Mouse (Mus musculus): Measurements from ENCODE around the gene Mat2b.

Mat2b gene

DNA sequence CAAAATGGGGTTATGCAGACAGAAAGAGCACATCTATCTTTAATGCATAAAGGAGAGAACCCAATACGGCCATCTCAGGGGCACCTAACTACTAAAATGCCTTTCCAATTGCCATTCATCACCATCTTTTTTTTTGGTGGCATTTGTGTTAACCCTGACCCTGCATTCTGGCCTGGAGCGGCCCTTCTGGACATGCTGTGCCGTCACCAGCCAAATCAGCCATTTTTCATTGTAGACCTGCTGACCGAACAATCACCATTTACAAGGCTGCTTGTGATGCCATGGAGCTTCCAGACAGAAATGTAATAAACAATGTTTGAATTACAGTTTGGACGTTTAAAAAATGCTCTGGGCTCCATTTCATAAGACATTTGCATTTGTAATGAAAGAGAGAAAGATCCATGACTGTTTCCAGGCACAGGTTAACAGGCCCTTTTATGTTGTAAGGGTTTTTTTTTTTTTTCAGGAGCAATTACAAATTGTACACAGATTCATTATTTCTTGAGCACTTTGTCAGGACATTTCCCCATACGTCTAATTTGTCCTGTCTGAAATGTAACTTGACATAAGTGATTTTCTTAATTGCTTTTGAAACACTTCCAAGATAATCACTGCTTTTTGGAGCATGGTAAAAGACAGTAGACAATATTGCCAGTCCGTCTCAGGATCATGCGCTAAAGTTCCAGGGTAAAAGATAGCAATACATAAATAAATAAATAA is 45.1 kb downstream of the Mat2b start:
- no peak for DNase-seq (ENCODE audit: low spot score)

DNA sequence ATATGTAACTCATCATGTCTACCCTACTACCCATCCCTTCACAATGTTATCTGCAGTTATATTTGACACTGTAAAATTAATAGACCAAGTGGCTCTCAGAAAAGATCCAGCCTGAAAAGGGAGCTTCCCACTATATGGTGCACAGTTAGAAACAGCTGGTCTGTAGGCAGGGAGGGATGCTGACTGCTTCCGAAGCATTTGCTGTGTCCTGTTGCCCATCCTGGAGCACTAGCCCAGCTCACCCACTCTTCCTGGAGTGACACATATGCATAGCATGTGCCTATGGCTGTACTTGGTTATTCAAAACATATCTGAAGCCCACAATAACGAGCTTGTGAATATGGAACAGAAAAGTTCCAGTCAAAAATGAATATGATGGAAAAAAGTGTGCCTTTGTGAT is 47.8 kb downstream of the Mat2b start:
- no peak for DNase-seq (ENCODE audit: low spot score)
